Mouse (Mus musculus) left cerebral cortex, postnatal 10 days (tissue): ENCODE results near the gene Hdgfl3. TPM values are rescaled to one million over a fixed set of nuclear protein-coding genes. Genes with fewer than 3 reads are reported as not detected.
A peak's percentile ranks its signal among the peaks of the same experiment; 100 is the strongest.

Experiments
- DNase-seq, 2 experiments: peaks; one replicate each; pipeline ENCODE4 v3.0.0; 2021 to 2022; ENCODE audit warnings: low spot score in 2 of 2, mixed read lengths in 1 of 2; ENCODE audit errors: extremely low spot score in 1 of 2
- intact Hi-C: fragments of 180-260 bp; cut with DNase I; formaldehyde crosslinking; loops from one replicate; pipeline ENCODE4 v1.15.1; 2025
- total RNA-seq, 2 experiments: library from RNA; stranded (reverse); gene quantifications; 2 replicates each; pipeline ENCODE4 v1.2.3; 2021

Hdgfl3 gene
- total RNA-seq, 2 experiments from 2014 or later: 85.7 to 89.1 TPM

DNA sequence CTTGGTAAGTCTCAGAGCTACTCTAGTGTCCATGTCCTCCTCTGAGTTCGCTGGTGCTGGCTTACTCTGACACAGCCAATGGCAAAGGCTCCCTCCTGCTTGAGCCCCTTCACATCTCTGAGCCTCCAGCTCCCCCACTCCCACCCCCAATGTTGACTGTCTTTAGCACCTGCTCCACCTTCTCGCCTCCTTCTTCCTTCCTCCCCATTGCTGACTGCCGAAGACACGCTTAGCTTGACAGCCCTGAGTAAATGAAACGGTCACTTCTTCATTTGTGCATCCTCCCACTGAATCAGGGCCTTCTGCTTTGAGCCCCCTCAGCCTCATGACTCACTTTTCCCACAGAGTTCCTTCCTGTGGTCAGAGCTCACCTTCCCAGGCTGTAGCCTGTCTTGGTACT lies 73.3 kb downstream of the Hdgfl3 start:
- DNase-seq: no peak
- intact Hi-C loops: no loop called here

DNA sequence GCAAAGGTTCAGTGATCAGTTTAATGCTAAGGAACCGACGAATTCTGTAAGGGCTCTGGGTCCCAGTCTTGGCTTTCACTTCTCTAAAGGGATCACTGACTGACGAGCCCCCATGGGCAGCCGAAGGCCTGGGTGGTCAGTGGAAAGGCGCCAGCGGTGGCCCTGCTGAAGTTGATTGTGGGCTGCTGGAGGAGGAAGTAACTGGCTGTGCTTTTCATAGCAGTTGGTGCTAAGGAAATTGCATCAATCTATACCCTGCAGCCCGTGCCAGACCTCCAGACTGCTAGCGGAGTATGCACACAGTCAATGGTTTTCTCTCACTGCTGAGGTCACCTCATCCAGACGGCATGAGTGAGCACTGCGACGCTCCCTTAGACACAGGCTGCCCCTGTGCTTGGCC lies 74.2 kb downstream of the Hdgfl3 start:
- peak; percentile 56 to 71 for DNase-seq
- intact Hi-C loops: no loop called here

DNA sequence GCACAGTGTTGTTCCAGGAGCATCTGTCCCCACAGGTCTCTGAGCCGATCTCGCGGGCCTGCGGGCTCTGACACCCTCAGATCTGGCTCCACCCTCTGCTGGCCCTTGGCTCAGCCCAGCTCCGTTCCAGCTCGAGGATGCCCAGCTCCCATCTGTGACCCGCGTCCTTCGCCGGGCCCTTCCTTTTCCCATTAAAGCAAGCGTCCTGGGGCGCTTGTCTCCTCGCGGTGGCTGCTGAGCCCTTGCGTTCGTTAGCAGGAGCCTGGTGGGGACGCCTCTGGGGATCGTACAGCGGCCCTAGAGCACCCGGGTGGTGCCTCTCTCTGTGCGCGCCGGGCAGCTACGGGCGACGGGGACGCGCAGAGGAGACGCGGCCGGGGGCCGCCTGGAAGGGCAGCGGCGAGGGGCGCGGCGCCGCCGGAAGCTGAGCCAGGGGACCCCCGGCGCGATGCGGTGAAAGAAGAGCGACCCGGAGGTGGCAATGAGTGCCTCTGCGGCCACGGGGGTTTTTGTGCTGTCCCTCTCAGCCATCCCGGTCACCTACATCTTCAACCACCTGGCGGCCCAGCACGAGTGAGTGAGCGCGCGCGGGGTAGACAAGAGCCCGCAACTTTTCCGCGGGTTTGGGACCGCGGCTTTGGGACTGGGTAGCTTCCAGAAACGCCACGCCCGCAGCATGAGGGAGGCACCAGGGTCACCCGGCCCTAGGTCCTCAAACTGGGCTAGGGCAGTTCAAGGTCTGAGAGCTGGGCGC lies 75.1 kb downstream of the Hdgfl3 start, which contains the start of gene Tm6sf1:
Tm6sf1 (plus strand) TSS at position 34 of the 754 bp plus-strand sequence.
- intact Hi-C loops: no loop called here
- peak in 1 of 2 experiments; percentile 79 for DNase-seq

DNA sequence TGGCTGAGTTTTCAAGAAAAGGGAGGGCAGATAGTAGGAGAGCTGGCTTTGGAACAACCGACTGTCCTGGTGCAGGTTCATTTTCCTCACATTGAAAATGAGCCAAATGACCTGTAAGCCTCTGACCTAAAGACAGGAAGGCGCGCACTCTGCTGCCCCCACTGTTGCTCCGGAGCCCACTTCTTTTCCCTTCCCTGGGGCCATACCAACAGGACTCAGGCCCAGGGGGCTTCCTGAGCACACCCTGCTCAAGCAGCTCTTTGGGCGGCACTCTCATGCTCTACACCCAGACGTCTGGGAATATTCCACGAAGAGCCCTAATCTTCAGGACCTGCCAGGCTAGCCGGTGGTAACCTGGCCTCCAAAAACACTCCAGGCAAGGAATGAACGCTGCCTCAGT lies 76.0 kb downstream of the Hdgfl3 start:
- intact Hi-C loops: no loop called here

DNA sequence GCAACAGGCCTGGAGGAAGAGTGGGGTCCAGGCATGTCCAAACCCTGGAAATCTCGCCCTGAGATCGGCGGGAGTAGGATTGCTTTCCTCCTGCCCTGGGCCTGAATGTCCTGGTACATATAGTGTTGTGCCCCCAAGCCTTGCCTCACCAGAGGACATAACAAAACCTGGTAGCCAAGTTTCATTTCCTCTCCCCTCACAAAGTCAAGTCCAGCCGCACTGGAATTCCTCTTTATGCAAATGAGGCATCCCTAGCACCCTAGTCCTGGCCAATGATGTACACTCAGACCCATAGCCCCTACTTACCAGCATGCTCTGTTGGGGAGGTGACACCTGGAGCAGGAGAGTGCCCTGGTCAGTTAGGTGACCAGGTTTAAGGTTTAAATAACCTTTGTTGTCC lies 78.1 kb downstream of the Hdgfl3 start:
- intact Hi-C loops: no loop called here
- DNase-seq: no peak

More for the DNA sequence above, 76.0 kb downstream of the Hdgfl3 start:
- DNase-seq: no peak

DNA sequence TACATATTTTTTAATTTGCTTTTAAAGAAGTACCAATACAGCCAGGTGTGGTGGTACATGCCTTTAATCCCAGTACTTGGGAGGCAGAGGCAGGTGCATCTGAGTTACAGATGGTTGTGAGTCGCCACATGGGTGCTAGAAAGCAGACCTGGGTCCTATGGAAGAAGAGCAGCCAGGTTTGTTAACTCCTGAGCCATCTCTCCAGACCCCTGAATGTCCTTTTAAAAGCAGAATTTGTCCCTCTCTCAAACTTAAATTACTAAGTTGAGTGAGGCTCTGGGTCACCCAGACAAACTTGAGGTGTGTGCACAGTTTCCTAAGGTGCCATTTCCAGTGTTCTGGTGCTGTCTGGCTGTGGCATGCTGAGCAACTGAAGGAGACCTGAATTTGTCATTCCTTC lies 78.6 kb downstream of the Hdgfl3 start, which contains the start of gene Gm10160:
Gm10160 (minus strand) TSS at position 101 of the 400 bp plus-strand sequence.
- intact Hi-C loops: no loop called here
- DNase-seq: no peak

DNA sequence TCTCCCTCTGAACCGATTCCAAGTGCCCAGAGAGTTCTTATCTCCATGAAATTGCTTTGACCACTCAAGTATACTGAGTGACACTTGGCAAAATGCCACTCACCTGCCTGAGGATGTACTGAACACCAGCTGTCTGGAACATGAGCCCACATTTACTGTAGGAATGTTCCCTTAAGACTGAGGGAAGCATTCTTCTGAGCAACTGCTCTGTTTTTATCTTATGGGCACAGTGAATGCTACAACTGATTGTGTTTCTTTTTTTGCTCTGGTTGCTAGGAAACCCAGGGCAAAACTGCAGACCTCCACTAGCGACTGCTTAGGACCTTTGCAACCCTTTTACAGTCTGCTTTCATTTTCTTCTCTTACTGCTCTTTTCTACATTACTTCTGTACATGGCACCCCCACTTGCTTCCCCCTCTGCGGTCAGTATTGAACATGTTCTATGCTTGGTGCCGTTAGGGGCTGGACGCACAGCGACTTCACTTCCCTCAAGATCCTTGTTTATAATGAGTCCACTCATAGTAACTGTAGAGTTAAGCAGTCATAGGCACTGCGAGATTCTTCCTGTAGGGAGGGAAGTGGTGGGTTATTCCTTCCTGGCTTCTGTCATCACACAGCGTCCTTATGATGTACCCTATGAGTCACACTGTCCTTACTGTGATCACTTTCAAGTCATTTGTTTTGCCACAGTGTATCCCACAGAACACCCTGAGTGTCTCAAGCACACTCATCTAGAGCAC lies 79.5 kb downstream of the Hdgfl3 start:
- intact Hi-C loops: no loop called here

DNA sequence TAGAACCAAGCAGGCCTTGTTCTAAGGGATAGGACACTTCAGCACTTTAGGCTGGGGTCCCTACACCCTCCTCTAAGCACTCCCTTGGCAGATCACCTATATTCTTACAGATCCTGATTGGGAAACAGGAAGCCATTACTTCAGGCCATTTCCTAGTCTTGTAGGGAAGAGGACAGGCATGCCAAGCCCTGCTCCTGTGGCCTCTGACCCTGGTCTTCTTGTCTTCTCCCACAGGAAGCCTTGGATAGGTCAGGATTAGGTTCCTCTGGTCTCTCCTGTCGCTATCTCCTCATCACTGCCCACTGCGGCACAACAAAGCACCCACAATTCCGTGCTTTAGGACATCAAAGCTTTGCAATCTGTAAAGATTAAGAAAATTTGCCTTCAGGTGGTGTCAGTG lies 82.6 kb downstream of the Hdgfl3 start:
- no peak for DNase-seq
- intact Hi-C loops: no loop called here

More for the DNA sequence above, 79.5 kb downstream of the Hdgfl3 start:
- no peak for DNase-seq

DNA sequence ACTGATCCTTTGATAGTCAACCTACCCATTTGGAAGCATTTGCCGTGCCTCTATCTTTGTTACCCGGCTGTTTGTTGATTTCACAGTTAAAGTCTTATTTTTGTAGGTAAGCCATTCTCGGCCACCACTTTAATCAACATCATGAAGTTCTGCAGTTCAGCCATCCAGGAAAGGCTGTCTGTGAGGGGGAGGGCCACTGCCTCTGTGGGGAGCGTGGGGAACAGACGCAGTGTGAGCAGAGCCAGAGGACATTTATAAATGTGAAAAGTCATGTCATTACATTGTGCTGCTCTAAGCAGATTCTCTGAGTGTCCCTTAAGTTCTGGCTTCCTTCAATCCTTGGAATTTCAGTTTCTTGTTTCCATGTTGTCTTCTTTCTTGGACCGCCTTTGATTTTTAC lies 84.1 kb downstream of the Hdgfl3 start:
- intact Hi-C loops: no loop called here
- no peak for DNase-seq

DNA sequence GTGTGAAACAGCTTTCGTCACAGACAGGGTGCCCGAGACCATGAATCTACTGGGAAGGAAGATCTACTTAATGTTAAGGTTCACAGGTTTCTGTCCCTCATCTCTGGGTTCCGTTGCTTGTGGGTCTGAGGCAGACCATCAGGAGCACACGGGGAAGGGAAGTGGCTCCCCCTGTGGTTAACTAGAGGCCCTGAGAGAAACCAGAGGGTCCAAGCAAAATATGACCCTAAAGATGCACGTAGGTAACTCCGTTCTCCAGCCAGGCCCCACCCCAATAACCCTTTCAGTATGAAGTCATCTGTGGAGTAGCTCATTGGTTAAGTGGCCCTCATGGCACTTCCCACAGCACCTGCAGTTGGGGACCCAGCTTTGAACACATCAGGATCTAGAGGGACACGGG lies 84.6 kb downstream of the Hdgfl3 start:
- intact Hi-C loops: no loop called here
- DNase-seq: no peak

DNA sequence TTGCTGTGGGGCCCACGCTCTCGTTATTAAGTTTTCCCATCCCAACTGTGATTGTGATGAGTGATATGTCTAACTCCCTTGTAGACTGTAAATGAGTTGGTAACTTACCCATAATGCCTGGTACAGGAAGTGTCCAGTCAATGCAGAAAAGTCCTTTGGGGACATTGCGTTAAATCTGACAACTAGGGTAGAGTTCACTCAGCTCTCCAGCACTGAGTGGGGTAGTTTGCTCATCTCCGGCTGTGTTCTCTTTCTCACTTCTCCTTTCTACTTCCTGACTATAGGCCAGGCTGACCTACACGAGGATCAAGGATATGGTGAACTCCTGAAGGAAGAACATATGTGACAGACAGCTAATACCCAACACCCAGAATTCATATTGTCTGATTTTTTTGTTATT lies 85.1 kb downstream of the Hdgfl3 start:
- DNase-seq: no peak
- intact Hi-C loops: no loop called here

DNA sequence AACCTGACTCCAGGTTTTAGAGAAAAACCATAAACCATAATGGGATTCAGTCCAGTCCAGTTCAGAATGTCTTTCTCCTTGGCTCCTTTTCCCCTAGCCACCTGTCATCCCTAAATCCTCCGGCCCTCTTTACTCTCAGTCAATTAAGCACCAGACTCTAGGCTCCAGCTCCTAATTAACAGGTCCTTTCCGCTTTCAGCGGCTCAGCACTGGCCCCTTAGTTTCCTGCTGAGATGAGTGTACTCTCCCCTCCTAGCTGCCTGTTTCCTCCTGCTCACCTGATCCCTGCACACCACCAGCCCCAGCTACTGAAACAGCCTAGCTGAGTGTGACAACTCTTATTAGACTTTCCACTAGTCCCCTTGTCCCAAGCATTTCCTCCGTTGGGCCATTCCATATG lies 86.5 kb downstream of the Hdgfl3 start:
- intact Hi-C loops: no loop called here
- DNase-seq: no peak

DNA sequence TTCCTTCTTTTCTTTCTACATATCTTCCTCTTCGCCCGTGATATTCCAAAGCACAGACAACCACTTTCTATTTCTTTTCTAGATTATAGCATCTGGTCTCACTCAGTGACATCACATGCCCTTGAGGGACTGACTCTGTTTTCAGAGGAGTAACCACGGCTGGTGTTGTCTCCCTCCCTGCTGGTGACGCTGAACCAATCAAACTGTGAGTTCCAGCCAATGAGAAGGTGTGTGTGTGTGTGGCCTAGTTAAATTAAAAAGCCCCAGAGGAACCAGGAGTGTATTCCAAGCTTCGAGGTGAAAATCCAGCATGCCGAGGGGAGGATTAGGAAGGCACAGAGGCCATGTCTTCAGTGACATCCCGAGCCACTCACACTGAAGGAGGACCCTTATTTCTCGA lies 87.3 kb downstream of the Hdgfl3 start:
- intact Hi-C loops: no loop called here
- DNase-seq: no peak

DNA sequence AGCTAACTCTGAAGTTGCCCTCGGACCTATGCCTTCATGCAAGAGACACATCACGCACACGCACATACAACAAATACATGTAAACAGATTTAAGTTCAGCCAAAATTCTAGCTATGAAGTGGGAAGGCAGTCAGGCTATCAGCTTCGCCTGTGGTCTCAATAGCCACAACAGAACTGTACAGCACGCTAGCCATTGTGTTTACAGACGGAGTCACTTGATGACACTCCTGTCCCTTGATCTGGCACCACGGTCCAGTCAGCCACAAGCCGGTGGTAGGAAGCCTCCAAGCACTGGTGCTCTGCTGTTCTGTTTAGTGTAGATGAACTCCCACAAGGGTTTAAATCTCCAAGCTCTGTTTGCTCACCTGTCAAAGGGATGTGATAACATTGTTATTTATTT lies 88.3 kb downstream of the Hdgfl3 start:
- no peak for DNase-seq
- intact Hi-C loops: no loop called here

DNA sequence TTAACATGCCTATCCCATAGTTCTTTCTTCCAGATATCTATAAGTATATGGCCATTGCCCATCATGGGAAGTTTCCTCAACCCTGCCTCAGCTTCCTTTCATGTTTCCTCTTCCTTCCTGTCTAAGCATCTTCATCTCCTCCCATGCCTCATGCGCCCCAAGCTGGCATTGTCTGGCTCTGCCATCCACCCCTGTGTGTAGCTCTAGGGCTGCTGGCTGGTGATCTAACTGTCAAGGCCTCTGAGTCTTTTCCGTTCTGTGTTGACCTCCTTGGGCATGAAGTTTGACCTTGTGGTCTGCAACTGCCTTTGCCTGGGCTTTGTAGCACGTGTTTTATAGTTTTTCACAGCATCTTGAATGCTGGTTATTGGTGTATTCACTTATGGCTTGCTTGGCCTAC lies 89.0 kb downstream of the Hdgfl3 start:
- DNase-seq: no peak
- intact Hi-C loops: no loop called here

DNA sequence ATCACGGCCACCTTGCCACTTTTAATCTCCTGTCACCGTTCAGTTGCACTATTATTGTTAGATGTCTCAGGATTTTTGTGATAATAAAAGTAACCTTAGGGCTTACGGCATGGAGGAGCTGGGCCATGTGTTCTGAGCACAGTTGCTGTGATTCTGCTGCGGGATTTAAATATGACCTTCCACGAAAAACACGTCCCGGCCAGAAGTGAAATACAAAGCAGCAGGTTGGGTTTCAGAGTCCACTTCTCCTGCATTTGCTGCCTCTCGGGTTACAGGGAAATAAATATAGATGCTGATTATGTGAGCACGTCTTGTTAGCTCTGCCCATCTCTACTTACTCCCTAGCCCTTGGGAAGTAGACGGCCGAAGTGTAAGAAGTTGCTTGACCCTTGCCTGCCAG lies 89.5 kb downstream of the Hdgfl3 start:
- intact Hi-C loops: no loop called here
- no peak for DNase-seq

DNA sequence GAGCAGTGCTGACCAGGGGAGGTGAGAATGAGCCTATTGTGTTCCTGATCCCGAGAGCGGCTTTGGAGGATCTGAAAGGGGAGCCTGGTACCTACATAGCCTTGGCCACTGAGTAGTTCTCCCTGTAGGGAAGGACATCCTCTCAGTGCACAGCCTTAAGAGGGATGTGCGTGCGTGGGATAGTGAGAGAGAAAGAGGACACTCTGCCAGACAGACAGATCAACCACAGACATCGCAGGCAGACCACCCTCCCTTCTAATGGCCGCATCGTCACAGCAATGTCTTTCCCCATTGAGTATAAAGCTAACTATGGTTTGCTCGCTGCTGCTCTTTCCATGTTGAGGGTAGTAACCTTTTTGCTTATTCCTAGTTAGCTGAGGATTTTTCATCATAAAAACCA lies 90.4 kb downstream of the Hdgfl3 start:
- intact Hi-C loops: no loop called here
- no peak for DNase-seq

DNA sequence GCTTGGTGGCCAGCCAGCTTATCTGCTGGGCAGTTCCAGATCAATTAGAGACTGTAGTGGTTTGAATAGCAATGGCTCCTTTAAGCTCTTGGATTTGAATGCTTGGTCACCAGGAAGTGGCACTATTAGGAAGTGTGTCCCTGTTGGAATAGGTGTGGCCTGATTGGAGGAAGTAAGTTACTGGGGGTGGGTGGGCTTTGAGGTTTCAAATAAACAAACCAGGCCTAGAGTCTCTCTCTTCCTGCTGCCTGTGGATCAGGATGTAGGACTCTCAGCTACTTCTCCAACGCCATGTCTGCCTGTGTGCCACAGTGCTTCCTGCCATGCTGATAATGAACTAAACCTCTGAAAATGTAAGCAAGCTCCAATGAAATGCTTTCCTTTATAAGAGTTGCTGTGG lies 91.3 kb downstream of the Hdgfl3 start:
- intact Hi-C loops: no loop called here
- DNase-seq: no peak

DNA sequence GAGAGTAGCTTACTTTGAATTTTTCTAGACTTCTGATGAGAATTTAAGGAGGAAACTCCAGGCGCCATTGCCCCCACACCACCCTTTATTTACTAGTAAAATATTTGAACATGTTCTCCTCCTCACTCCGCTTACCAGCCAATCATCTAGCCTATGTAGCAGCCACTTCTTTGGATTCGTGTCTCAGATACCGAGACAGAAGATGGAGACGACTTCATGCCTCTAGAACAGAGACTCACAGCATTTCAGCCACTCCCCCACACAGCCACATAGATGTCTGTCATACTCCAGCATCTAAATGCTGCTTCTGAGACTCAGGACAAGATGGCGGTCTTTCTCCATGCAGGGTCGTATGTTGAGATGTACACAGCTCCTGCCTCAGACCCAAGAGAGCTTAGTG lies 92.1 kb downstream of the Hdgfl3 start:
- intact Hi-C loops: no loop called here
- DNase-seq: no peak

DNA sequence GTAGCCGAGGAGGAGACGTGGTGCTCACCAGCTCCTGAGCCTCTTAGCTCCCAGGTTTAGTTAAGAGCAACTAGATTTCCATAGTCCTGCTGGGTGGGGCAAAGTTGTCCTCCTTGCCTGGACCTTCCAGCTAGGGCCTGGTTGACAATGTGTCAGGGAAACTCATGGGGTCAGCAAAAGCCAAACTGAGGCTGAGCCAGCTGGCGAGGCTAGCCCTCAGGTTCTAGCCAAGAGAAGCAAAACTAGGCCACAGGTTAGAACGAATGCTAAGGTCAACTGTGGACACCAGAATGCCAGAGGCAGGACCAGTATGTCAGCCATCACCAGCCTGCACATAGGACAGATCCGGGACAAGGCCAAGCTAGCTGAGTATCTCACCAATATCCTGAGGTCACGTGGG lies 92.8 kb downstream of the Hdgfl3 start:
- intact Hi-C loops: no loop called here
- no peak for DNase-seq
